Mouse (Mus musculus) spleen, postnatal 4 days (tissue): ENCODE data around the gene Vmn1r170.
"Not testable (repeated sequence)": the region's sequence is repeated elsewhere in the genome, so short reads cannot be mapped to it uniquely, and the experiment has no call there.

Experiments
- DNase-seq, 2 experiments: peaks; one replicate each; pipeline ENCODE4 v3.0.0; 2022; ENCODE audit warnings: low spot score in 2 of 2

The Vmn1r170 gene

DNA sequence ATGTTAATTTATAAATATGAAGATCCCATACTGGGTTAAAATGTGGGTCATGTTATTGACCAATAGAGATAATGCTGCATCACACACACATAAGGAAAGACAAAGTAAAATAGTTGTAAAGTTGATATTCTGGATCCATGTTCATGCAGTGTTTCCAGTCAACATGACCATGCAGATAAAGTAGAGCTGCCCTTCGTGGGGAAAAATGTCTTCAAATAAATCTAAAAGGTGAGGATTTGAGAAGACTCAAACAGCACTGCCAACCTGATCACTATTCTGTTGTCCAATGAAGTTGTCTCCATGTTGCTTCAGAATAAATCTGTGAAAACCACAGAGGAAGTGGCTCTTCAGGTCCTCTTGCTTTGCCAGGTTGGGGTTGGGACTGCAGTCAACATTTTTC lies at the start of gene Vmn1r170:
Gene Vmn1r170 (plus strand): TSS at position 301 of the 400 bp plus-strand sequence.
- not testable (repeated sequence) for DNase-seq

GRCm38 (mm10) chr7:23575226-23575625 lies 30.7 kb upstream of the Vmn1r170 start, which contains the start of gene Vmn1r169:
Gene Vmn1r169, plus strand, starts transcription at chr7:23575526.
- DNase-seq, result not testable (repeated sequence)

DNA sequence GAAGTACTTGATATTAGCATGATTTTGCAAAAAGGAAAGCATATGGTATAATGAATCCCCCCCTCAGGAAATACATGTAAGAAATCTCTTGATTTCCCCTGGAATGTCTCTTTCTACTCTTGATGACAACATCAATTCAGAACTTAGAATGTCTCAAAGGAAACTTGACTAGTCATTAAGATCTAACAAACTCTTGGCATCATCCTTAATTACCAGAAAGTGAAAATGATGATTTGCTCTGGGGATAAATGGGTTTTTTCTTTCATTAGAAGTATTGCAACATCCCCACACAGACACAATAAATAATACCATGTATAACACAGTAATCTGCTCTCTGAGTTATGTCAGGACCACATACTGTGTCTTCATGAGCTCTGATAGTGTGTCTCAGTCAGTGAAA lies 24.4 kb downstream of the Vmn1r170 start, which contains the start of gene Vmn1r171:
Gene Vmn1r171 (plus strand): TSS at position 301 of the 400 bp plus-strand sequence.
- DNase-seq, result no peak
